Mouse (Mus musculus) embryonic facial prominence, embryonic 14.5 days (tissue): ENCODE measurements around the gene Med11. TPM values are rescaled to one million over a fixed set of nuclear protein-coding genes. Genes with fewer than 3 reads are reported as not detected.
"Not testable (repeated sequence)": the region's sequence is repeated elsewhere in the genome, so short reads cannot be mapped to it uniquely, and the experiment has no call there.

Source experiments
- ATAC-seq: fragments of 200-750 bp; cut with Nextera tagmentation; 2 replicates; pipeline ENCODE4 v1.8.0; 2017; ENCODE audit warnings: low read depth, moderate number of reproducible peaks, moderate TSS enrichment
- DNase-seq: peaks from one replicate; pipeline ENCODE4 v3.0.0-alpha.2; 2015; ENCODE audit warnings: low spot score
- H3K27ac ChIP-seq: fragments of 300-500 bp; sonication (generic); replicated peaks from 2 replicates; pipeline ENCODE4 v1.5.1; 2014; ENCODE audit warnings: low read depth, mild to moderate bottlenecking, low read length, moderate library complexity
- H3K27me3 ChIP-seq: fragments of 300-500 bp; sonication (generic); replicated peaks from 2 replicates; pipeline ENCODE4 v1.6.1; 2014; ENCODE audit warnings: low read length; ENCODE audit not compliant: control insufficient read depth, insufficient read depth
- H3K36me3 ChIP-seq: fragments of 300-500 bp; sonication (generic); 2 replicates; pipeline ENCODE4 v1.6.1; 2014; ENCODE audit warnings: low read length, mixed read lengths; ENCODE audit not compliant: control insufficient read depth, insufficient read depth
- H3K4me1 ChIP-seq: fragments of 300-500 bp; sonication (generic); 2 replicates; pipeline ENCODE4 v1.6.1; 2014; ENCODE audit warnings: antibody characterized with exemption, low read length; ENCODE audit not compliant: control insufficient read depth, insufficient read depth
- H3K4me2 ChIP-seq: fragments of 300-500 bp; sonication (generic); 2 replicates; pipeline ENCODE4 v1.6.1; 2014; ENCODE audit warnings: low read depth, mild to moderate bottlenecking, low read length, moderate library complexity, mixed read lengths
- H3K4me3 ChIP-seq: fragments of 300-500 bp; sonication (generic); 2 replicates; pipeline ENCODE4 v1.5.1; 2014; ENCODE audit warnings: low read depth, mild to moderate bottlenecking, low read length
- H3K9ac ChIP-seq: fragments of 300-500 bp; sonication (generic); 2 replicates; pipeline ENCODE4 v1.6.1; 2014; ENCODE audit warnings: low read depth, mild to moderate bottlenecking, low read length, moderate library complexity, mixed read lengths
- H3K9me3 ChIP-seq: fragments of 300-500 bp; sonication (generic); 2 replicates; pipeline ENCODE4 v1.6.1; 2016; ENCODE audit warnings: low read length; ENCODE audit not compliant: control insufficient read depth
- WGBS: fragments of 180-500 bp; shearing (Covaris S2); extraction: QIAGEN DNeasy Blood & Tissue Kit; methylation state at CpG from one replicate; pipeline ENCODE4 v1.1.7; 2014; 5-methylcytosine and 5-hydroxymethylcytosine counted together
- polyA plus RNA-seq: library from polyadenylated mRNA; unstranded; fragments of >200 nt; fragmentation: Nextera tagmentation; extraction: Ambion mirVana; gene quantifications from 2 replicates; pipeline ENCODE4 v1.2.1, GENCODE M21; 2014

Med11 gene
- polyA plus RNA-seq, 1 experiment from 2014 or later, result 37.0 TPM

- H3K4me3 ChIP-seq, result no peak overlapping the region
- ATAC-seq, result no peak
- H3K9me3 ChIP-seq, result no peaks in the 10 kb centered on the region
- H3K36me3 ChIP-seq, result no peaks in the 10 kb centered on the region
- H3K27ac ChIP-seq, result no peak overlapping the region
- H3K27me3 ChIP-seq, result peaks cover 13% of the 10 kb centered on the region
- no peak for DNase-seq
- WGBS, result 84% methylated on average over 3 of the region's 3 CpGs
- no peak overlapping the region for H3K9ac ChIP-seq
- H3K4me2 ChIP-seq, result no peak overlapping the region
- peaks cover 11% of the 10 kb centered on the region for H3K4me1 ChIP-seq
Observed at GRCm38 (mm10) chr11:70469764-70470163, 18.0 kb downstream of the Med11 start.

GRCm38 (mm10) chr11:70472716-70473115 is 21.0 kb downstream of the Med11 start:
- Histone ChIP-seq H3K36me3 (no peaks in the 10 kb centered on the region), H3K9ac (no peak overlapping the region), H3K4me2 (no peak overlapping the region), H3K27me3 (no peaks in the 10 kb centered on the region), H3K9me3 (no peaks in the 10 kb centered on the region), H3K4me3 (no peak overlapping the region), H3K4me1 (no peaks in the 10 kb centered on the region), H3K27ac (no peak overlapping the region)
- ATAC-seq (no peak), DNase-seq (no peak)

GRCm38 (mm10) chr11:70473291-70473690 is 21.6 kb downstream of the Med11 start:
- not testable (repeated sequence) for H3K27me3 ChIP-seq, ATAC-seq, H3K36me3 ChIP-seq, H3K27ac ChIP-seq, H3K4me3 ChIP-seq, H3K4me2 ChIP-seq, H3K9me3 ChIP-seq, H3K4me1 ChIP-seq, H3K9ac ChIP-seq, DNase-seq
- WGBS, result 81% methylated on average over 5 of the region's 5 CpGs

- H3K36me3 ChIP-seq, result no peaks in the 10 kb centered on the region
- no peak overlapping the region for H3K4me3 ChIP-seq
- no peak overlapping the region for H3K4me2 ChIP-seq
- DNase-seq (no peak), ATAC-seq (no peak)
- no peaks in the 10 kb centered on the region for H3K9me3 ChIP-seq
- H3K27me3 ChIP-seq, result no peaks in the 10 kb centered on the region
- H3K4me1 ChIP-seq, result no peaks in the 10 kb centered on the region
- no peak overlapping the region for H3K9ac ChIP-seq
- WGBS, result 77% methylated on average over 12 of the region's 12 CpGs
- H3K27ac ChIP-seq, result no peak overlapping the region
Observed at GRCm38 (mm10) chr11:70474872-70475534, 23.3 kb downstream of the Med11 start.

- H3K4me1 ChIP-seq, result no peaks in the 10 kb centered on the region
- no peak for DNase-seq
- H3K4me2 ChIP-seq, result no peak overlapping the region
- H3K9me3 ChIP-seq, result no peaks in the 10 kb centered on the region
- no peak overlapping the region for H3K4me3 ChIP-seq
- no peak overlapping the region for H3K9ac ChIP-seq
- no peaks in the 10 kb centered on the region for H3K27me3 ChIP-seq
- no peak for ATAC-seq
- H3K36me3 ChIP-seq, result no peaks in the 10 kb centered on the region
- 49% methylated on average over 2 of the region's 2 CpGs for WGBS
- no peak overlapping the region for H3K27ac ChIP-seq
Observed at GRCm38 (mm10) chr11:70485498-70485897, 33.8 kb downstream of the Med11 start.

- no peak overlapping the region for H3K9ac ChIP-seq
- H3K36me3 ChIP-seq, result no peaks in the 10 kb centered on the region
- WGBS, result 30% methylated on average over 4 of the region's 4 CpGs
- no peak overlapping the region for H3K27ac ChIP-seq
- H3K4me1 ChIP-seq, result no peaks in the 10 kb centered on the region
- ATAC-seq, result no peak
- DNase-seq, result peak; percentile 10
- no peak overlapping the region for H3K4me3 ChIP-seq
- H3K4me2 ChIP-seq, result no peak overlapping the region
- H3K9me3 ChIP-seq, result peaks cover 4% of the 10 kb centered on the region; the same call in 1 of the 2 replicates
- H3K27me3 ChIP-seq, result no peaks in the 10 kb centered on the region
Observed at GRCm38 (mm10) chr11:70487816-70488215, 36.1 kb downstream of the Med11 start.

- no peak overlapping the region for H3K27ac ChIP-seq
- no peaks in the 10 kb centered on the region for H3K27me3 ChIP-seq
- no peaks in the 10 kb centered on the region for H3K4me1 ChIP-seq
- ATAC-seq, result no peak
- DNase-seq, result no peak
- no peak overlapping the region for H3K4me3 ChIP-seq
- no peak overlapping the region for H3K9ac ChIP-seq
- H3K4me2 ChIP-seq, result no peak overlapping the region
- H3K36me3 ChIP-seq, result no peaks in the 10 kb centered on the region
- H3K9me3 ChIP-seq, result peaks cover 4% of the 10 kb centered on the region; the same call in 1 of the 2 replicates
- 86% methylated on average over 3 of the region's 3 CpGs for WGBS
Observed at GRCm38 (mm10) chr11:70489138-70489537, 37.4 kb downstream of the Med11 start.

GRCm38 (mm10) chr11:70489684-70490083 is 38.0 kb downstream of the Med11 start:
- Histone ChIP-seq H3K9ac (no peak overlapping the region), H3K9me3 (peaks cover 4% of the 10 kb centered on the region; the same call in 1 of the 2 replicates), H3K36me3 (no peaks in the 10 kb centered on the region), H3K4me2 (no peak overlapping the region), H3K4me3 (no peak overlapping the region), H3K4me1 (no peaks in the 10 kb centered on the region), H3K27me3 (no peaks in the 10 kb centered on the region), H3K27ac (no peak overlapping the region)
- ATAC-seq, result no peak
- peak; percentile 6 for DNase-seq
- WGBS, result 78% methylated on average over 6 of the region's 6 CpGs
